Mouse (Mus musculus): ENCODE results near the gene H2afb1. TPM values are rescaled to one million over a fixed set of nuclear protein-coding genes. Genes with fewer than 3 reads are reported as not detected.
"Not testable (repeated sequence)": the region's sequence is repeated elsewhere in the genome, so short reads cannot be mapped to it uniquely, and the experiment has no call there.

The H2afb1 gene
- total RNA-seq (2012; rRNA removed) (not detected in 2 replicates), polyA plus RNA-seq (2012; ENCODE audit: insufficient read depth in 1 of 2, insufficient read length in 2 of 2, low read depth in 1 of 2, low replicate concordance in 2 of 2, missing spikeins in 1 of 2) (not detected)

GRCm38 (mm10) chrX:117014457-117014856, at the start of gene H2afb1:
TSS of gene H2afb1 (plus strand) at chrX:117014757.
- H3K79me2 ChIP-seq (ENCODE audit: control insufficient read depth, insufficient read depth, low read length, poor library complexity); H3K27ac ChIP-seq (ENCODE audit: control insufficient read depth, low read depth, low read length); H3K9ac ChIP-seq (ENCODE audit: control insufficient read depth, low read depth, low read length, poor library complexity, severe bottlenecking): not testable (repeated sequence)

GRCm38 (mm10) chrX:117036085-117036484, 21.5 kb downstream of the H2afb1 start:
- DNase-seq (ENCODE audit: low read depth, low spot score) = no peak
- H3K27me3 ChIP-seq (ENCODE audit: control insufficient read depth in 1 of 2, insufficient read depth in 2 of 2, low read length in 2 of 2) = no peaks in the 10 kb centered on the region
- no peak for TF ChIP-seq KAT2A (conservative IDR thresholded peaks at IDR 0.05; ENCODE audit: low read depth, low read length)
- no peak for TF ChIP-seq ZNF384 (IDR thresholded peaks at IDR 0.05; ENCODE audit: low read depth, low read length)
- no peak for TF ChIP-seq MAFK (IDR thresholded peaks at IDR 0.05; ENCODE audit: borderline replicate concordance, low read depth, low read length)
- no peak for TF ChIP-seq MAZ (IDR thresholded peaks at IDR 0.05; ENCODE audit: low read depth, low read length)
- TF ChIP-seq SMC3 (IDR thresholded peaks at IDR 0.05; ENCODE audit: low read depth, low read length) = no peak
- TF ChIP-seq ZC3H11A (IDR thresholded peaks at IDR 0.05; ENCODE audit: low read depth, low read length) = no peak
- no peak for TF ChIP-seq BHLHE40 (IDR thresholded peaks at IDR 0.05; ENCODE audit: borderline replicate concordance, low read depth, low read length)
- no peak for TF ChIP-seq MYB (IDR thresholded peaks at IDR 0.05; ENCODE audit: low read depth, low read length)
- no peak for TF ChIP-seq NELFE (IDR thresholded peaks at IDR 0.05; ENCODE audit: low read depth, low read length)
- TF ChIP-seq MXI1 (IDR thresholded peaks at IDR 0.05; ENCODE audit: low read depth, low read length) = no peak
- no peak for TF ChIP-seq RCOR1 (IDR thresholded peaks at IDR 0.05; ENCODE audit: low read depth, low read length)
- no peak for TF ChIP-seq EP300 (IDR thresholded peaks at IDR 0.05; ENCODE audit: low read depth in 1 of 2, low read length in 2 of 2)
- TF ChIP-seq ZKSCAN1 (IDR thresholded peaks at IDR 0.05; ENCODE audit: low read depth, low read length) = no peak
- TF ChIP-seq MAX (IDR thresholded peaks at IDR 0.05; ENCODE audit: low read length) = no peak
- no peak for TF ChIP-seq GATA1 (IDR thresholded peaks at IDR 0.05; ENCODE audit: low read depth, low read length)
- H3K4me3 ChIP-seq (ENCODE audit: control insufficient read depth in 1 of 2, insufficient read depth in 1 of 2, low read depth in 2 of 2, low read length in 2 of 2) = no peak overlapping the region
- no peaks in the 10 kb centered on the region for H3K9me3 ChIP-seq (replicated peaks; ENCODE audit: insufficient read depth, low read length)
- no peaks in the 10 kb centered on the region for H3K79me2 ChIP-seq (ENCODE audit: control insufficient read depth, insufficient read depth, low read length, poor library complexity)
- H3K4me1 ChIP-seq (ENCODE audit: control insufficient read depth in 1 of 2, insufficient read depth in 2 of 2, low read length in 2 of 2) = no peaks in the 10 kb centered on the region
- no peak overlapping the region for H3K9ac ChIP-seq (ENCODE audit: control insufficient read depth, low read depth, low read length, poor library complexity, severe bottlenecking)
- H3K36me3 ChIP-seq (ENCODE audit: control insufficient read depth in 1 of 2, insufficient read depth in 2 of 2, low read length in 2 of 2) = no peaks in the 10 kb centered on the region
- no peak overlapping the region for H3K27ac ChIP-seq (ENCODE audit: control insufficient read depth, low read depth, low read length)

More at GRCm38 (mm10) chrX:117014457-117014856, at the start of gene H2afb1:
- not testable (repeated sequence) for H3K27me3 ChIP-seq (ENCODE audit: control insufficient read depth in 1 of 2, insufficient read depth in 2 of 2, low read length in 2 of 2); DNase-seq (ENCODE audit: low read depth, low spot score); H3K4me1 ChIP-seq (ENCODE audit: control insufficient read depth in 1 of 2, insufficient read depth in 2 of 2, low read length in 2 of 2); H3K36me3 ChIP-seq (ENCODE audit: control insufficient read depth in 1 of 2, insufficient read depth in 2 of 2, low read length in 2 of 2); H3K4me3 ChIP-seq (ENCODE audit: control insufficient read depth in 1 of 2, insufficient read depth in 1 of 2, low read depth in 2 of 2, low read length in 2 of 2); H3K9me3 ChIP-seq (replicated peaks; ENCODE audit: insufficient read depth, low read length)

Measured in MEL (cell line).